Mouse (Mus musculus) kidney, adult 8-10 months (tissue): Measurements from ENCODE around the gene Gucd1.
"Not testable (repeated sequence)": the region's sequence is repeated elsewhere in the genome, so short reads cannot be mapped to it uniquely, and the experiment has no call there.

Source experiments
- DNase-seq, 2 experiments: peaks; one replicate each; pipeline ENCODE4 v3.0.0; 2022

The Gucd1 gene

DNA sequence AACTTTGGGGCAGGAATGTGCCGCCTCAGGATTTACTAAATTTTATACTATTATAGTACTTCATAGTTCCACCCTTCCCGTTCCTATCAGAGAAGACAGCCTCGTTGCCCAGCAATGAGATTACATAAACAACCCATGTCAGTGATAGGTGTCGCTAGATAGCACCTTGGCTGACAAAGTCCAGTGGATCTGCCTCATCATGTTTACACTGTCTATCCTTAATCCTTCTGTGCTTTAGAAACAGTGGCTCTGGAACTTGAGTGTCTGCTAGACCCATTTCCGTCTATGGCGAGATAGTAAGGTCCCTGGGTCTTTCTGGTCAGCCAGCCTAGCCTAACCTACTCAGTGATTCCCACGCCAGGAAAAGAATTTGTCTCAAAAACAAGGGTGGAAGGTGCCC, 17.4 kb downstream of the Gucd1 start:
- DNase-seq, result no peak

DNA sequence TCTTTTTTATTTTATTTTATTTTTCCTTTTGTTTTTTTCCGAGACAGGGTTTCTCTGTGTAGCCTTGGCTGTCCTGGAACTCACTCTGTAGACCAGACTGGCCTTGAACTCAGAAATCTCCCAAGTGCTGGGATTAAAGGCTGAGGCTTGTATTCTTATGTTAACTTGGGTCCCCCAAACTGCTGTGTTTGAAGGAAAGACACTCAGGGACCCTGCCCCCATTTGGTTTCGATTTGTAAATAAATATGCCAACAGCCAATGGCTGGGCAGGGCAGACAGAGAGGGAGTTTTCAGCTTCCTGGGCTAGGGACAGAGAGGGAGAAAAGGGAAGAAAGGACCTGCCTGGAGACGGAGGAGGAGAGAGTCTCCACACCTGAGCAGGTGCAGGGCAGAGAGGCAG, 18.0 kb downstream of the Gucd1 start:
- DNase-seq, result no peak

DNA sequence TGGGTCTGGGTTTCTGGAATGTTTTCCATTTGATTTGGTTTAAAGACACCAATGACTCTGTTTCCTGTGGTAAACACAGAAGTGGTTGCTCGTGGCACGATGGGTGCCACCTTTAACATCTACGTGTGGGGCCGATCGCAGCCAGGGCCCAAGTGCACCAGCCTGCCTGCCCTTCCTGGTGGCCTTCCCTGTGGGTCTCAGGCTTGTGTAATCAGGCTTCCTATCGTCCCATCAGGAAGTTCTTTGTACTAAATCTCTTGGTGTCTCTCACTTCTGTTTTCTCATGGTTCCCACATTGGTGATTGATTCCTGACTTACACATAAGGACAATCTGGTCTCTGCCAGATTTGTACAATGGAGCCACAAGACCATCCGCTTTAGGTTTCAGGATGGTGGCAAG, 18.6 kb downstream of the Gucd1 start:
- not testable (repeated sequence) for DNase-seq

DNA sequence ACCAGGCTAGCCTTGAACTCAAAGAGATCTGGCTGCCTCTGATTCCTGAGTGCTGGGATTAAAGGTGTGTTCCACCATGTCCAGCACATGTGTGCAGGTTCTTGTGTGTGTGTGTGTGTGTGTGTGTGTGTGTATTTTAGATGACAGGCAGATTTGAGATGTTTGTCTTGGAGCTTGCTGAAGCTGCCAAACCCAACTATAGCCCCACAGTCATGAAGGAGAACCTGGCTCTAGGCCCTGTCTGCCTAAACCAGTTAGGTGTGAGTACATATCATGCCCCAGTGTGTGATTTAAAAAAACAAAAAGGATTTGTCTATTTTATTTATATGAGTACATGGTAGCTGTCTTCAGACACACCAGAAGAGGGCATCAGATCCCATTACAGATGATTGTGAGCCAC, 21.9 kb downstream of the Gucd1 start:
- DNase-seq, result no peak

DNA sequence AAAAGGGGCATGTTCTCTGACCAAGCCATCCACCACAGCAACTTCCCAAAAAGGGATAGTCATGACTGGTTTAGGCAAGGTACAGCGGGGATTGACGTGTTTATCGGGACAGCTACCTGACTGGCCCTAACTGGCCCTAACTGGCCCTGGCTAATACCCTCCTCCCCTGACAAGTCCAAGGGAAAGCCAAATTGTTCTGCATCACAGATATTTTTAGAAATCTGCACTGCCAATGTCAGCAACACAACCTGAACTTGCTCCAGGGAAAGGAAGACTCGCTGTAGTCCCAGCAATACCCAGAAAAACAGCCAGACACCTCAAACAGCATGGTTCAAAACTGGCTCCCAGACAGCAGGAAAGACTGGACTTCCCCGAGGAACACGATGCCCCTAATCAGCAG, 22.5 kb downstream of the Gucd1 start:
- no peak for DNase-seq

DNA sequence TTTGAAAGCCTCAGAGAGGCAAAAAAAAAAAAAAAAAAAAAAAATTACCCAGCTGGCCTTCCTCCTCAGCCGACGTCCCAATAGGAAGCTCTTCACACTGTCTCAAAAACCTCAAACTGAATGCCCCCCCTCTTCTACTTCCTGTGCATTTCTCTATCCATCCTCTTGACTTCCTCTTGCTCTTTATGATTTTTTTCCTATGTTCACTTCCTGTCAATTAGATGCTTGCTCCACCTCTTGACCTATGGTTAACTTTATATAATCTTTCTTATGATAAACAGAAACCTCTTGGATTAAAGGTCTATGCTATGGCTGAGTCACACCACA, 25.9 kb downstream of the Gucd1 start:
- DNase-seq, result no peak

DNA sequence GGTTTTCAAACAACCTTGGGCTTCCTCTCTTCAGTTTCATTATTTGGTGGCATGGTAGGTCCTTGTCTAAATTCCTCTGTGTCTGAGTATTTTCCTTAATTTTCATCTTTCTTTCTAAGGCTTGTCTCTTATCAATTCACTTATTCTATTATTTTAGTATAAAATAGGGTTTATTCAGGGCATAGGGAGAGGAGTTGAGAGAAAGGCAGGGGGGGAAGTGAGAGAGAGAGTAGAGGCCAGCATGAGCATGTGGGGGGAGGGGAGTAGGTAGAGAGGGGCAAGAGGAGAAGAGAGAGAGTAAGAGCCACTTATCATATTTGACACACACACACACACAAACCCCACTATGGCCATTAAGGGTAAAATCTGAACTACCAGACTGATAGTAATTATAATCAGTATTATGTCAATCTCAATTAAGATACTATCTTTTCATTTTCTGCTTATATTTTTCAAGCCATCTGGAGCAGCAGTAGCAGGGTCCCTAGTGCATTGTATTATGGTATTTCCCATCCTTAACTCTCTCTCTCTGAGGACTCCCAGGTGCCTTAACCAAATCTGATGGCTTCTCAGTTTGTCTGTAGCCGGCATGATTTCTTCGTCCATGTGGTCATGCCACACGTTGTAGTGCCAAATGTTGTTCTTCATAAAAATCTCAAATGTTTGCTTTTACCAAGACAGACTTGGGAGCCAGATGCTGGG, 26.4 kb downstream of the Gucd1 start:
- DNase-seq, result no peak

DNA sequence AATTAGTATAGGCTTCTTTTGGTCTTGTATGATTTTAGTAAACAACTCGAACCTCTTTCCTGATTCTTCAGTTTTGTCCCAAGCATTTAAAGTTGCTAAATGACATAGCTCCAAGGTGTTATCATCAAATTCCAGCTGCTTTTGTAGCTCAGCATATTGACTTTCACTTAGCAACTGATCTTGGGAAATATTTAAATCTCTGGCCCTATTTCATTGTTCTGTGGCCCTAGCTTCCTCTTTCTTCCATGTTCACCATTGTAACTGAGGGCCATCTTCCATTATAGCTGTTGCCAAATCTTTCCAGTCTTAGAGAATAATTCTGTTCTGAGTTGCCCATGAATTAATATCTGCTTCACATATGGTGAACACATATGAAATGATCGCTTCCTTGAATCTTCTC, 27.0 kb downstream of the Gucd1 start:
- no peak for DNase-seq

DNA sequence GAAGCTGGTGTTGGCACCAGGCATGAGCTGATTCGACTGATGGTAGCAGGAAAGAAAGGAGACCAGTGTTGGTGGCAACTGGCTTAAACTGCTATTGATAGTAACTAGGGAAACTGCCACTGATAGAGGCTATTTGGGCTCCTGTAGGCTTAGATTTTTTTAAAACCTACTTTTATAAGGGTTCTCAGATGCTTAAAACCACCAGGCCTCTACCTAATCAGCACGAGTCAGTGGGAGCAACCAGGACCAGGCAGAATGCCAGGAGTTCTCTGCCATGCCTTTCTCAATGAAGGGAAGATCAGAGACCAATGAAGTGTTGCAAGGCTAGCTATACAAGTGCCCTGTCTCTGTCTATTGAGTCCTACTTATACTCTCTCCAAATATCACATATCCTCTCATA, 28.2 kb downstream of the Gucd1 start:
- no peak for DNase-seq

DNA sequence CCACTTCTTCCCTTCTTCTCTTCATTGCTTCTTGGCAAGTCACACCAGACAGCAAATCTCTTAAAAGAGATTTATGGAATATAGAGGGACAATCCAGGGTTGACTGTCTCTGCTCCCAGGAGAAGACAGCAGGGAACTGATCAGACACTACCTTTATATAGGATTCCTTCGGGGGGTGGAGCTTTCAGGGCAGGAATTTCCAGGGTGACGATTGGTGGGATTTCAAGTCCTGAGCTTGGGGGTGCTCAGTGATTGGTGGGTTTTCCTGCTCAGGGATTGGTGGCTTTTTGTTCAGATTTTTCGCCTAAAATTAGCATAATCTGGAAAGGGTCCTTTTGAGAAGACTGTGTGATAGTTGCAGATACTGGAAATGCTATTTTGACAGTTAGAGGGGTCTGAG, 30.6 kb downstream of the Gucd1 start:
- no peak for DNase-seq

DNA sequence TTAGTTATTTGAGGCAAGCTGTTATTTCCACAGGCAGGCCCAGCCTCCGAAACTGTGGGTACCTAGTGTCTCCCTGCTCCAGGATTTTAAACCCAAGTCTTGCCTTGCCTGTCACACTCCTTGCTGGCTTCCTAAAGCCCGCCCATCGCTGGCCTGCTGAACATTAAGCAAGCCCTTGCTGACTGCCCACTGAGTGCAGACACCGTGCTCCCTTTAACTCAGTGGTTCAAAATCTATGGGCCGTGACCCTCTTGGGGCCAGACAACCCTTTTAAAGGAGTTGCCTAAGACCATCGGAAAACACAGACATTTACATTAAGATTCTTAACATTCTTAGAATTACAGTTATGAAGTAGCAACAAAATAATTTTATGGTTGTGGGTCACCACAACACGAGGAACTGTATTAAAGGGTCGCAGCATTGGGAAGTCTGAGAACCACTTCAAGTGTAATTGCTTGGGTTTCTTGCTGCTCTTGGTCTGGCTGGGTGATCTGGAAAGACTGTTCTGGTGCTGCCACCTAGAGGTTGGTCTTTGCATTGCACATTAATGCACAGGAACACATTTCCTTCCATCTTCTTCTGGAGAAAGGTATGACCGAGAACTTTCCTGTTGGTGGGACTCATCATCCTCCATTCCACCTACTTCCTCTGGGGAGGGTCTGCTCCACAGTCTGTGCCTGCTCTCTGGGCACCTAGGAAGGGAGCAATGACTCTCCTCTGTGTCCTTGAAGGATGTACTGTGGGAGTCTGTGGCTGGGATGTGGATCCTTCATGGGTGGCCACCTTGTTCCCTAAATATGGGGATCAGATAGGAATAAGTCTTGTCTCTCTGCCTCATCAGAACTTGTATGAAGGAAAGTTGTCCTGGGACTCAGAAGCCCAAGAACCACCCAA, 31.4 kb downstream of the Gucd1 start:
- DNase-seq, result peak; percentile 66 to 85

DNA sequence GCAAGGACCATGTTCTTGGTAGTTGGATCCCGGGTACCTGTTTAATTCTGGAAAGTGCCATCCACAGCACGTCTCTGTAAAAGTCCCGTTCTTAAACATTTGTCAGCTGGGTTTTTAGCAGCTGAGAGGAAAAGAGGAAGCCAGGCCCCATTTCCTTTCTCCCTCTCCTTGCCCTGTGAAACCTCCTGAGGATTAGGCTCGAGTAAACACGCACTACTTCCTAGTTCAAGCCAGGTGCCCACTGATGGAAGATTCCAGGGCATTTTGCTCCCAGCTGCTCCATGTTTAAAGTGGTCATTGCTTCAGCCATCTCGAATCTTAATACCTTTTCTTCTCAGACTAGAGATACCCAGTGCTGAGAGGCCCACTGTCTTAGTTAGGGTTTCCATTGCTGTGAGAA, 33.0 kb downstream of the Gucd1 start:
- no peak for DNase-seq

DNA sequence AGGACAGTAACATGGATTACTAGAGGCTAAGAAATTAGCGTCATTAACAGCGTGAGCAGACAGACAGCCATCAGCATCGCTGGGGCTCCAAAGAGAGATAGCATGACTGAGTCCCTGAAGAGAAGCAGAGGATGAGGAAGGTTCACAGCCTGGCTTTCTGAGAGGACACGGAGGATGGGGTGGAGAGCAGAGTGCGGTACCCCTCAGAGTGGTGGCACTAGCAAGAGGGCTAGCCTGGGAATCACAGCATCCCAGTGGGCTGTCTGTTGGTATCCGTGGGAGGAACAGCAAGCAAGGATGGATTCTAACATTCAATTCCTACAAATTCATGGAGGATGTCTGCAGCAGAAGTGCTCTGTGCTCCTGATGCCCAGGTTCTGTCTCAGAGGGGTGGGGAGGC, 33.7 kb downstream of the Gucd1 start:
- no peak for DNase-seq

DNA sequence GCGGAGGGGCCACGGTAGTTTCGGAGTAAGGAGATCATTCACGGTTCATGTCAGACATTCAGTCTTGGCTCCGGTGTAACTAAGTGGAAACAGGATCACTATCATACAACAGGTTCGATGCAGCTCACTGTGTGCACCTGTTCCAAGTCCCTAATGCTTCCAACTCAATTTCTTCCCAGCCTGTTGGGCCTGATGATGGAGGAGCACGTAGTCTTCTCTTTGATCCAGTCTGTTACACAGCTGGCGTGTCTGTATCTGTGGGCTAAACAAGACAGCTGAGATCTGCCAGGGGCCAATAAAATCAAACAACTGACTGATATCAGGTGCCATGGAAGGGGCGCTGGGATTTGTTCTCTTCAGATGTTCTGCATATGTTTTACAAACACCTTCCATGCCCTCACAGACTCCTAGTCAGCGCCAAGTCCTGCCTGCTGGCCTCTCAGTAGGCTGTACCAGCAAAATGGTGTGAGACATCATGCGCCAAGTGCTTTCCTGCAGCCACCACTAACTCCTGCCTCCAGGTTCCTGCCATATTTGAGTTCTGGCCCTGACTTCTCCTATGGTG, 34.8 kb downstream of the Gucd1 start:
- DNase-seq, result no peak

DNA sequence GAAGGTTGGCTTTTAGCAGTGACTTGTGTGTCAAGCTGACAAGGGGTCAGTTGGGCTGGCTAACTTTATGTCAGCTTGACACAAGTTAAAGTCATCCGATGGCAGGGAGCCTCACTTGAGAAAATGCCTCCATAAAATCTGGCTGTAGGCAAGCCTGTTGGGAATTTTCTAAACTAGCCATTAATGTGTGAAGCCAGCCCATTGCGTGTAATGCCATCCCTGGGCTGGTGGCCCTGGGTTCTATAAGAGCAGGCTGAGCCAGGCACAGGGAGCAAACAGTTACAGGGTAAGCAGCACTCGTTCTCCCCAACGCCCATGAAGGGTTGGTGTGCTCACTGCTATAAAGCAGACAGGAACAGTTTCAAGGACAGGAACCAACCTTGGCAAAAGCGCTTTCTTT, 35.5 kb downstream of the Gucd1 start:
- DNase-seq, result no peak

DNA sequence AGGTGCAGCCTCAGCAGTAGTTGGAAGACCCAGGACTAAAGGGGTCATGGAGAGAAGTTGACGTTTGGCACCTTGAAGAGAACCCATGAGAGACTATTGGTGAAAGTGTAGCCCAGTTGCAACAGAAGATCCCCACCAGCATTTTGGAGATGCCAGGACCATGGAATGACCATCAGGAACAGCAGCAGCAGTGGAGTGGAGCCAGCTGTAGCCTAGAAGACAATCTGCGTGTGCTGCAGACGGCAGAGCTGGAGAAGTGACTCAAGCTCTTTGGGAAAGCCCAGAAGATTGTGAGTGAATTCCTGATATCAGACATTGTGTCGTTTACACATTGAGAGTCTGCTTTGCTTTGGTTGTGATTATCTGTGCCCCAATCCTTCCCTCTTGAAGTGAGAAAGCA, 36.1 kb downstream of the Gucd1 start:
- DNase-seq, result no peak

DNA sequence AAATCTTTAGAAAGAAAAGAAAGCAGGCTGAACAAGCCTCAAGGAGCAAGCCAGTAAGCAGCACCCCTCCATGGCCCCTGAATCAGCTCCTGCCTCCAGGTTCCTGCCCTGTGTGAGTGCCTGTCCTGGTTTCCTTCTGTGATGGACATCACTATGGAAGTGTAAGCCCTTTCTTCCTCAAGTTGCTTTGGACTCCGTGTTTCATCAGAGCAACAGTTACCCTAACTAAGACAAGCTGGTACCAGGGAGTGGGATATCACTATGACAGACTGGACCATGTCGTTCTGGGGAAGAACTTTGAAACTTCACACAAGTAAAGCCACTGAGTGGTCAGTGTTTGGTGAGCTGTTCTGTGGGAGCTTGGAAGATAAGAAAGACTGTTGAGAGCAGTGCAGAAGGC, 37.8 kb downstream of the Gucd1 start:
- DNase-seq, result no peak

DNA sequence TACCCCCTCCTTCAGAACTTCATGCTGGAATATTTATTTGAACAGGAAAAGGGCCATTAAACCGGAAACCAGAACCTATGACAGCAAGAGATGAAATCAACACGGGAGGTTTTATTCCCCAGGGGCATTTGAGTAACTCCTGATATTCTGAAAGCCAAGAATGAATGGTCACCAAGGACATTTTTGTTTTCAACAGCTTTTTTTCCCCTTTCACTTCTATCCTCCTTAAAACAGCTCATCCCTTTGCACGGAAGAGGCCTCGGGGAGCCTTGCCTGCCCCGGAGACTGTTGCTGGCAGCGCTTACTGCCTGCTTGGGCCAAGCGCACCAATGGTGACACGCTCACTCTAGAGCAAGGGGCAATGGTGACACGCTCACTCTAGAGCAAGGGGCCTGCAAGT, 40.7 kb downstream of the Gucd1 start:
- DNase-seq, result no peak

DNA sequence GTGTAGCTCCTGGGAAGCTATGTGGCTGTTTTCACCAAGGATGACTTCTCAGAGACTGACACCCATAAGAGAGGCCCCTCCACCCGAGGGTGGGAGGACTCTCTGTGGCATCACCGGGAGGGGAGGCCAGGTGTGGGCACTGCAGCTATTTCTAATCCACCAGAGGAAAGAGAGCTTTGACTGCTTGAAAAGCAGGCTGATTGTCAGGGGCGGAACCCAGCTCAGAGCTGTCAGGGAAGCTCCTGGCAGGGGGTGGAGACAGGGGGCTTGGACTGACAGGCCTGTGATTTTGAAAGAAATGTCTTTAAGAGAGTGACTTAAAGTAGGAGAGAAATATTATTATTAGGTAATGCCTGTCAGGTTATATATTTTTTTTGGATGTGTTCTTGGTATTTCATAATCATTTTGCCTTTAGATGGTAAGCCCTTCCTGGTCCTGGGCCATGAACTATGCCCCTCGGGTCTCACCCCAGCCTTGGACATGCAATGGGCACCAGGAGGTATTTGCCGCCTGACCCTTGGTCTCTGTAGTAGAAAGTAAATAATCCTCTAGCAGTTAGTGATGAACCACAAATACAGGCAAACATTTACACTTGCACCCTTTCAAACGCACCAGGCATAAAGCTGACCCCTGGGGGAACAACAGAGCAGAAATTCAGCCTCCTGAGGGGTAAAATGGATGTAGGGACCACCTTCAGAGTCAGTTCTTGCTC, 42.5 kb downstream of the Gucd1 start:
- DNase-seq, result not testable (repeated sequence)

DNA sequence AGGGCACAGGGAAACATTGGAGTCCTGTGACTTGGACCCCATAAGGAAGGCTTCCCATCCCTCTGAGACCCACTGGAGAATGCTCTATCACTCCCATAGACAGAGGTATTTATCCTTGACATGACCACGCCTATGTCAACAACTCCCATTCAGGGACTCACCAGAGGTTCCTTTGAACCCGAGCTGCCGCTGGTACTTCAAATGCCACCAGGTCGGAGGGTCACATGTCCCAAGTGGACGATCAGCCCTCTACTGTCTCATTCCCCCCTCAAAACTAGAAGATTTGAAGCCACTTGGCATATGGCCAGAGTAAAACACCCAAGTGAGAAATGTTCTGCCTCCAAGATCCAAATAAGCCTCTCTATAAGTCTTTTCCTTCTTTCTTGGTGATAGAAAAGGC, 43.2 kb downstream of the Gucd1 start:
- no peak for DNase-seq

DNA sequence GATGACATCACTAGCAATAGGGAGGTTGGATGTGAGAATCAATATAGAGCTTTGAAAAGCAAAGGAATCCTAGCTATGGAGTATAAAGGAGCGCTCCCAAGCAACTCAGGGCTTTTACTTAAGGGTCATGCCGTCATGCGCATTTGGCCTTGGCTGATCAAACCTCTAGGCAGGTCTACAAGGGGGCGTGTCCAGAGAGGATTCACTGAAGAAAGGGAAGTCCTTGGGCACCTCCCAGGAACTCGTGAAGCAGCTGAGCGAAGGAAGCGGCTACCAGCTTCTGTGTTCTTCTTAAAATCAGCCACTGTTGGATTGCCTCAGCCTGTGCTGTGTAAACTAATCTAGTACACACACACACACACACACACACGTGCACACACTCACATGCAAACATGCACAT, 44.4 kb downstream of the Gucd1 start:
- DNase-seq, result no peak

DNA sequence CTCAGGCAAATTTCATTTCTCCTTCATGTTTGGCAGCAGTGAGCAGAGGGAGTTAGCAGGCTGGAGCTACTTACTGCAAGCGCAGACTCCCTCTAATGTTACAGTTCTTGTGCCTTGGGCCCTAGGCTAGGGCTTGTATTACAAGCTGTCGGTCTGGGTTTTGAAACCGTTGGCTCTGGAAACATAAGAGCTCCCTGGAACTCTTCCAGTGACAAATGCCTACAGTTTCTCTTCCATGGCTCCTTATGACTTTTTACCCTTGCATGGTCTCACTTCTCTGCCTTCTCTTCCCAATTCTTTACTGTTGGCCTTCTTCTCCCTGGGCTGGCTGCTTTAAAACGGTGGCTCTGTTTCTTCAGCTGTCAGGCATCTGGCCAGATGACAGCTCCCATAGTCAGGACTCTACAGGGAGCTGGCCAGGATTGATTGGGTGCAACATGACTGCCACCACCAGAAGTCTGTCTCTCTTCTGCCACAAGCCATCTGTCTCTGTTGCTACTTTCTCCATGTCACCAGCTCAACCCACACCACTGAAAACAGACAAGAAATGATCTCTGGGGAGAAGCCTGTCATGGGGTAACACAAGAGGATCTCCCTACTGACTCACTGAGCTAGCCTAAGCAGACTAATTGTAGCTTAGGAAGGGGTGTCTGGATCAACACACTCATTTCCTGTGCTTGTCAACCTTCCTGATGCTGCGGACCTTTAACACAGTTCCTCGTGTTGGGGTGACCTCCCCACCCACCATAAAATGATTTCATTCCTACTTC, 51.8 kb downstream of the Gucd1 start:
- no peak for DNase-seq

DNA sequence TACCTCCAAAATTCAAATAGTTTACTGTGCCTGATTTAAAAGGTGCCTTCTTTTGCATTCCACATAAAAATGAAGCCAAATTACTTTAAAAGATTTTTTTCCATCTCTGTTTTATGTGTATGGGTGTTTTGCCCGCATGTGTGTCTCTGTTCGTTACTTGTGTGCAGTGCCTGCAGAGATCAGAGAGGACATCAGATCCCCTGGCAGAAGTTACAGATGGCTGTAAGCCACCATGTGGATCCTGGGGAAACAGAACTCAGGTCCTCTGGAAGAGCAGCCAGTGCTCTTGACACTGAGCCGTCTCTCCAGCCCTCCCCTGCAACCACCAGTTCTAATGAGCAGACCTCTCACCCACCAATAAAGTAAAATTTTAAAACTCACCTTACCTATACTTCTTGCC, 55.0 kb downstream of the Gucd1 start:
- DNase-seq, result no peak
